In genomic region chr6:98769322-98769721, GRCm38 (mm10) we compare ENCODE assay signal across 15 mouse cellular contexts.
A peak's percentile ranks its signal among the peaks of the same experiment; 100 is the strongest.
DNase-seq lines count a peak whose midpoint lies in the region; ATAC-seq and TF ChIP-seq lines count a peak whose summit lies in the region.
"Had no signal": no experiment of that assay in that cellular context is flagged by ENCODE, and none has a peak within 500 bp of the region (broad histone marks: within the 10 kb centered on the region; RNA-seq: fewer than 3 reads in every experiment).

No protein-coding gene starts in this region.

- H3K27ac ChIP-seq in lung, postnatal 0 days (ENCODE audit: low read length) = no peak overlapping the region
- no peak overlapping the region for H3K27ac ChIP-seq in hindbrain, postnatal 0 days
- H3K27ac ChIP-seq in kidney, adult 2 months (ENCODE audit: insufficient read depth, low read depth, low read length) = no peak overlapping the region
- H3K27ac ChIP-seq: heart, embryonic 13.5 days; liver, embryonic 12.5 days; macrophage; neural tube, embryonic 13.5 days had no signal

- peak; percentile 41 for ATAC-seq in frontal cortex, adult (ENCODE audit: low TSS enrichment)
- no peak for ATAC-seq in lung, postnatal 0 days
- ATAC-seq in hindbrain, postnatal 0 days = no peak
- ATAC-seq: liver, embryonic 12.5 days had no signal

- no peaks in the 10 kb centered on the region for H3K36me3 ChIP-seq in lung, postnatal 0 days (ENCODE audit: insufficient read depth, low read length)
- H3K36me3 ChIP-seq in hindbrain, postnatal 0 days (ENCODE audit: insufficient read depth, low read length) = no peaks in the 10 kb centered on the region
- no peaks in the 10 kb centered on the region for H3K36me3 ChIP-seq in kidney, adult 2 months (ENCODE audit: control insufficient read depth, insufficient read depth, low read length)
- H3K36me3 ChIP-seq: heart, embryonic 13.5 days; liver, embryonic 12.5 days; neural tube, embryonic 13.5 days had no signal

- no peak for TF ChIP-seq CTCF in lung, postnatal 0 days (IDR thresholded peaks at IDR 0.05)
- TF ChIP-seq CTCF in hindbrain, postnatal 0 days (IDR thresholded peaks at IDR 0.05; ENCODE audit: low read depth) = no peak
- TF ChIP-seq CTCF in kidney, adult 2 months (conservative IDR thresholded peaks at IDR 0.05; ENCODE audit: insufficient read depth, insufficient read length, low read depth, low read length) = no peak

- H3K27me3 ChIP-seq in lung, postnatal 0 days (replicated peaks; ENCODE audit: insufficient read depth, low read length) = no peaks in the 10 kb centered on the region
- no peaks in the 10 kb centered on the region for H3K27me3 ChIP-seq in hindbrain, postnatal 0 days (ENCODE audit: insufficient read depth, low read length)
- H3K27me3 ChIP-seq in kidney, adult 2 months (replicated peaks; ENCODE audit: control insufficient read depth, insufficient read depth, low read length) = no peaks in the 10 kb centered on the region
- H3K27me3 ChIP-seq: heart, embryonic 13.5 days; liver, embryonic 12.5 days had no signal

- DNase-seq in frontal cortex, postnatal 25 days (ENCODE audit: low spot score in 2 of 2) = no peak
- peak; percentile 36 for DNase-seq in lung, postnatal 10 days
- DNase-seq in lung, postnatal 0 days (ENCODE audit: low spot score) = no peak
- DNase-seq in brain, adult 2 months (ENCODE audit: low read depth, low spot score) = peak; percentile 33
- peak; percentile 55 for DNase-seq in hindbrain, postnatal 0 days (ENCODE audit: low spot score)
- no peak for DNase-seq in kidney, adult 2 months
- DNase-seq: cerebellum, adult 11-12 months; embryo, embryonic 11 days; gastrocnemius, postnatal 25 days; kidney, adult 8-10 months had no signal

- no peak for TF ChIP-seq EP300 in lung, postnatal 0 days (IDR thresholded peaks at IDR 0.05)

- WGBS in lung, postnatal 0 days = 61% methylated on average over 6 of the region's 6 CpGs
- WGBS in hindbrain, postnatal 0 days = 36% methylated on average over 6 of the region's 6 CpGs
- WGBS in kidney, adult 2 months = 91% methylated on average over 6 of the region's 6 CpGs

- H3K9me3 ChIP-seq in lung, postnatal 0 days (ENCODE audit: low read length) = no peaks in the 10 kb centered on the region
- no peaks in the 10 kb centered on the region for H3K9me3 ChIP-seq in hindbrain, postnatal 0 days (ENCODE audit: low read length)
- H3K9me3 ChIP-seq: heart, embryonic 13.5 days; liver, embryonic 12.5 days; neural tube, embryonic 13.5 days had no signal

- H3K4me2 ChIP-seq in lung, postnatal 0 days (replicated peaks; ENCODE audit: low read depth, low read length) = no peak overlapping the region
- H3K4me2 ChIP-seq in hindbrain, postnatal 0 days (ENCODE audit: low read depth, low read length) = no peak overlapping the region
- H3K4me2 ChIP-seq: heart, embryonic 13.5 days; liver, embryonic 12.5 days; neural tube, embryonic 13.5 days had no signal

- H3K9ac ChIP-seq in lung, postnatal 0 days (replicated peaks; ENCODE audit: low read depth) = no peak overlapping the region
- H3K9ac ChIP-seq in hindbrain, postnatal 0 days (replicated peaks; ENCODE audit: low read length) = no peak overlapping the region
- H3K9ac ChIP-seq: heart, embryonic 13.5 days; liver, embryonic 12.5 days; neural tube, embryonic 13.5 days had no signal

- no peaks in the 10 kb centered on the region for H3K4me1 ChIP-seq in lung, postnatal 0 days (ENCODE audit: insufficient read depth, low read depth, low read length)
- peaks cover 5% of the 10 kb centered on the region; the same call in 1 of the 2 replicates for H3K4me1 ChIP-seq in hindbrain, postnatal 0 days (ENCODE audit: insufficient read depth, low read length)
- no peaks in the 10 kb centered on the region for H3K4me1 ChIP-seq in kidney, adult 2 months (ENCODE audit: control insufficient read depth, insufficient read depth, low read length)
- H3K4me1 ChIP-seq: heart, embryonic 13.5 days; liver, embryonic 12.5 days had no signal

- H3K4me3 ChIP-seq in lung, postnatal 0 days (ENCODE audit: low read depth, low read length) = no peak overlapping the region
- H3K4me3 ChIP-seq in hindbrain, postnatal 0 days (ENCODE audit: low read length) = no peak overlapping the region
- H3K4me3 ChIP-seq in kidney, adult 2 months (ENCODE audit: insufficient read depth, low read depth, low read length) = no peak overlapping the region
- H3K4me3 ChIP-seq: heart, embryonic 13.5 days; liver, embryonic 12.5 days; neural tube, embryonic 13.5 days had no signal

- no peak for TF ChIP-seq POLR2A in kidney, adult 2 months (IDR thresholded peaks at IDR 0.05; ENCODE audit: low read depth, low read length)

Comparison
In these comparisons a context has a peak if more than half of its experiments do, and no peak if none do; other contexts are left out.
1. DNase-seq: peak in lung, postnatal 10 days (single experiment), brain, adult 2 months (single experiment) and hindbrain, postnatal 0 days (single experiment); none in frontal cortex, postnatal 25 days (0 of 2), lung, postnatal 0 days (single experiment) and kidney, adult 2 months (single experiment).